Mouse (Mus musculus) lung, postnatal 0 days (tissue): ENCODE results near the gene Mymk. TPM values are rescaled to one million over a fixed set of nuclear protein-coding genes. Genes with fewer than 3 reads are reported as not detected.

ENCODE experiments used
- ATAC-seq: fragments of 200-750 bp; cut with Nextera tagmentation; 2 replicates; pipeline ENCODE4 v1.8.0; 2017; ENCODE audit warnings: moderate library complexity
- DNase-seq: peaks from one replicate; pipeline ENCODE4 v3.0.0-alpha.2; 2016; ENCODE audit warnings: low spot score
- H3K27ac ChIP-seq: fragments of 300-500 bp; sonication (generic); 2 replicates; pipeline ENCODE4 v1.5.1; 2014; ENCODE audit warnings: antibody characterized with exemption, mild to moderate bottlenecking, low read length, mixed read lengths
- H3K27me3 ChIP-seq: fragments of 300-500 bp; sonication (generic); replicated peaks from 2 replicates; pipeline ENCODE4 v1.6.1; 2014; ENCODE audit warnings: low read length, mixed read lengths; ENCODE audit not compliant: insufficient read depth
- H3K36me3 ChIP-seq: fragments of 300-500 bp; sonication (generic); 2 replicates; pipeline ENCODE4 v1.6.1; 2014; ENCODE audit warnings: low read length, mixed read lengths; ENCODE audit not compliant: insufficient read depth
- H3K4me1 ChIP-seq: fragments of 300-500 bp; sonication (generic); 2 replicates; pipeline ENCODE4 v1.6.1; 2014; ENCODE audit warnings: antibody characterized with exemption, low read depth, low read length, mixed read lengths; ENCODE audit not compliant: insufficient read depth
- H3K4me2 ChIP-seq: fragments of 300-500 bp; sonication (generic); replicated peaks from 2 replicates; pipeline ENCODE4 v1.6.1; 2014; ENCODE audit warnings: low read depth, mild to moderate bottlenecking, low read length, moderate library complexity, mixed read lengths
- H3K4me3 ChIP-seq: fragments of 300-500 bp; sonication (generic); 2 replicates; pipeline ENCODE4 v1.5.1; 2014; ENCODE audit warnings: low read depth, low read length
- H3K9ac ChIP-seq: fragments of 300-500 bp; sonication (generic); replicated peaks from 2 replicates; pipeline ENCODE4 v1.6.1; 2014; ENCODE audit warnings: low read depth, mild to moderate bottlenecking
- H3K9me3 ChIP-seq: fragments of 300-500 bp; sonication (generic); 2 replicates; pipeline ENCODE4 v1.6.1; 2016; ENCODE audit warnings: low read length, mixed read lengths
- CTCF ChIP-seq: IDR thresholded peaks from 2 replicates; pipeline ENCODE4 v1.5.1; 2016; ENCODE audit warnings: antibody characterized with exemption, mild to moderate bottlenecking
- EP300 ChIP-seq: IDR thresholded peaks from 2 replicates; pipeline ENCODE4 v1.6.1; 2016; ENCODE audit warnings: antibody characterized with exemption, mild to moderate bottlenecking, control low read depth
- WGBS: fragments of 180-500 bp; shearing (Covaris S2); extraction: QIAGEN DNeasy Blood & Tissue Kit; methylation state at CpG from one replicate; pipeline ENCODE4 v1.1.7; 2014; 5-methylcytosine and 5-hydroxymethylcytosine counted together
- polyA plus RNA-seq: library from polyadenylated mRNA; unstranded; fragments of >200 nt; fragmentation: Nextera tagmentation; extraction: Ambion mirVana; gene quantifications from 2 replicates; pipeline ENCODE4 v1.2.1, GENCODE M21; 2015

The Mymk gene
- polyA plus RNA-seq, 1 experiment from 2014 or later = 0.76 TPM

DNA sequence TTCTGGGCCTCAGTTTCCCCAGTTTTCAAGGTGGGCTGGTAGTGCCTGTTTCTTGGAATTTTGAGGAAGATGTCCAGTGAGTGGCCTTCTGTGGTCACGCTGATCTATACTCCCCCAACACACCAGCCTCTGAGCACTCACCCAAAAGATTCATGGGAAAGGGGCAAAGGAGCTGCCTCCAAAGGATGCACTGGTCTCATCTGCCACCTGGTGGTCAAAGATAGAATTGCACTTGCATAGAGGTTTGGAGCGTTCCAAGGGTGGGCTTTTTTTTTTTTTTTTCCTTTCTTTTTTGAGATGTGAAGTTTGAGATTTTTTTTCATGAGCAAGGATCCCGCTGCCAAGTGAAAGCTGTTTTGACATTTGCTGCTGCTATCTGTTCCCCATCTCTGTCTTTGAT is 33.4 kb downstream of the Mymk start:
- H3K4me1 ChIP-seq = no peaks in the 10 kb centered on the region
- H3K9me3 ChIP-seq = no peaks in the 10 kb centered on the region
- ATAC-seq (peak; percentile 20), DNase-seq (peak; percentile 76)
- 0% methylated on average over 3 of the region's 3 CpGs for WGBS
- no peak overlapping the region for H3K4me3 ChIP-seq
- no peak overlapping the region for H3K9ac ChIP-seq
- no peaks in the 10 kb centered on the region for H3K36me3 ChIP-seq
- H3K4me2 ChIP-seq = no peak overlapping the region
- no peak overlapping the region for H3K27ac ChIP-seq
- H3K27me3 ChIP-seq = no peaks in the 10 kb centered on the region
- TF ChIP-seq CTCF = peak; percentile 96
- TF ChIP-seq EP300 = no peak

DNA sequence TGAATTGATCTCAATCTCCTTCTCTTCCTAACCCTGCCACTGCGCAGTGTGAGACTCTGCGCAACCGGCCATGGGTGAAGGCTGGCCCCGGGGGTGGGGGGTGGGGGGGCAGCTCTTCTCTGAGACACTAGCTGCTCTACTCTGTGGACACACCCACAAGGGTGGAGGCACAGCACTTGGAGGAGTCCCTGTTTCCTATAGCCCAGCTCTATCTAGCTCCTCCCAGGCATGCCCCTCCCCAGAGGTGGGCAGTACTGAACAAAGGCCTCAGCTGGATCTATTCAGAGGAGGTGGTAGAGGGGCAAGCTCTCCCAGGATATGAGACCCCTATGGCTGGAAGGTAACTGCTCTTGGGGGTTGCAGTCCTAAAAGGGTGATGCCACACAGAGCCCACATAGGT is 35.0 kb downstream of the Mymk start:
- Histone ChIP-seq H3K9ac (no peak overlapping the region), H3K4me1 (no peaks in the 10 kb centered on the region), H3K9me3 (no peaks in the 10 kb centered on the region), H3K4me3 (no peak overlapping the region), H3K36me3 (no peaks in the 10 kb centered on the region), H3K27ac (no peak overlapping the region), H3K4me2 (no peak overlapping the region), H3K27me3 (no peaks in the 10 kb centered on the region)
- no peak for TF ChIP-seq EP300
- TF ChIP-seq CTCF = no peak
- ATAC-seq (no peak), DNase-seq (no peak)
- WGBS = 58% methylated on average over 4 of the region's 4 CpGs

DNA sequence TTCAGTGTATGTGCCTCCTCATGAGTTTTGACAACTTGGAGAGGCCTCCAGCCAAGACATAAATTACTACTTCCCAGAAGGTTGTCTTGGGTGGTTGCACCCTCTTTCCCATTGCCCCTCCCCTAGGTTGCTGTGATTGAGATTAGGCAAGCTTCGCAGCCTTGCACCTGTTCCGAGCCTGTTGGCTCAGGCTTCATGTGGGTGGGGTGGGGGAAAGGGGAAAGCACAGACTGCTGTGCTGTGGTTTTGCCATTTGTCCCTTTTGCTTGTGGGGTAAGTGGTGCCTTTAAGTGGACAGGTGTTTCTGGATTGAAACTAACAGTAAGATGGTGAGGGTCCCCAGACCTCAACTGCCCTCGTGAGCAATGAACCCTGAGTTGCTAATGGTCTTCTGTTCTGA is 36.0 kb downstream of the Mymk start:
- Histone ChIP-seq H3K4me2 (no peak overlapping the region), H3K4me3 (no peak overlapping the region), H3K27me3 (no peaks in the 10 kb centered on the region), H3K27ac (no peak overlapping the region), H3K36me3 (no peaks in the 10 kb centered on the region), H3K4me1 (no peaks in the 10 kb centered on the region), H3K9me3 (no peaks in the 10 kb centered on the region), H3K9ac (no peak overlapping the region)
- WGBS = 68% methylated on average over 3 of the region's 3 CpGs
- ATAC-seq (no peak), DNase-seq (no peak)
- TF ChIP-seq CTCF (no peak), EP300 (no peak)

DNA sequence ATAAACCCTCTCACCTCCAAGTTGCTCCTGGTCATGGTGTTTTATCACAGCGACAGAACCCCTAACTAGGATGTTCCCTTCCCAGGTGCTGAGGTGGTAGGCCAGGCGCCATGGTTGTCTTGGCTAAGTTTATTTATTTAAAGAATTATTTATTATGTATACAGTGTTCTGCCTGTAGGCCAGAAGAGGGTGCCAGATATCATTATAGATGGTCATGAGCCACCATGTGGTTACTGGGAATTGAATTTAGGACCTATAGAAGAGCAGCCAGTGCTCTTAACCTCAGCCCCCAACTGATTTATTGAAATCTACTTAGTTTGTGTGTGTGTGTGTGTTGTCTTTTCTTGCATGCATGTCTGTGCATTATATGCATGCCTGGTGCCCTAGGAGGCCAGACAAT is 39.6 kb downstream of the Mymk start:
- no peaks in the 10 kb centered on the region for H3K9me3 ChIP-seq
- TF ChIP-seq EP300 = no peak
- no peak; the same call in 1 of the 2 replicates for TF ChIP-seq CTCF
- DNase-seq = no peak
- H3K4me2 ChIP-seq = no peak overlapping the region
- WGBS = 44% methylated on average over 2 of the region's 2 CpGs
- H3K36me3 ChIP-seq = no peaks in the 10 kb centered on the region
- no peak overlapping the region for H3K9ac ChIP-seq
- no peak overlapping the region for H3K27ac ChIP-seq
- H3K27me3 ChIP-seq = no peaks in the 10 kb centered on the region
- H3K4me3 ChIP-seq = no peak overlapping the region
- no peak for ATAC-seq
- no peaks in the 10 kb centered on the region for H3K4me1 ChIP-seq

DNA sequence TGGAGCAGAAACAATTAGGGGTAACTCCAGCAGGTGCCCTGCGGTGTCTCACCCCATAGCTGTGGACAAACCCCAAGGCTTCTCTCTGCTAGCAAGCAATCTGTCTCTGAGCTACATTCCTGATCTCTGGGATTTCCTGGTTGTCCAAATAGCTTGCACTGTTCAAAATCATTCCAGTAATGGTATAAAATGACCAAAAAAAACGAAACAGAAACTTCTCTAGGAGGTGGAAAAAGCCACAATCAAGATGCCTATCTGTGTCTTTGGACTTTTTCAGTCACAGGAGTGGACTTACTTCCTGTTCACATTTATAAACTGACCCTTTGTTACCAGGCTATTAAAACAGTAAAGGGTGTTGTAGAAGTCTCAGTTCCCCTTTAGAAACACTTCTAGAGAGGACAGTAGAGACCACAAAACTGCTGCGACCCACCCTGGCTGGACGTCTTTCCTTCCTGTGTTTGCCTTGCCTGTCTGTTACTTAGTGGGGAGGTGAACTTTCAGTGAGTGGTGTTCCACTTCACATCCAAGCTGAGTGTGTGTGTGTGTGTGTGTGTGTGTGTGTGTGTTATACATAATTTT is 43.5 kb downstream of the Mymk start:
- peak overlapping the region; percentile 46 for H3K4me2 ChIP-seq
- DNase-seq = peak; percentile 25
- H3K27me3 ChIP-seq = no peaks in the 10 kb centered on the region
- H3K27ac ChIP-seq = no peak overlapping the region
- no peak overlapping the region for H3K9ac ChIP-seq
- no peak overlapping the region for H3K4me3 ChIP-seq
- TF ChIP-seq EP300 (no peak), CTCF (no peak)
- ATAC-seq = no peak
- H3K36me3 ChIP-seq = no peaks in the 10 kb centered on the region
- no peaks in the 10 kb centered on the region for H3K4me1 ChIP-seq
- whole genome bisulfite sequencing = 35% methylated on average over 4 of the region's 4 CpGs
- H3K9me3 ChIP-seq = no peaks in the 10 kb centered on the region

GRCm38 (mm10) chr2:27027618-27028436 is 44.2 kb downstream of the Mymk start, which contains the start of gene Slc2a6:
TSS of gene Slc2a6 (minus strand) at chr2:27027998.
- H3K27ac ChIP-seq = no peak within 1 kb of the TSS
- H3K27me3 ChIP-seq = no peaks in the 10 kb centered on the region
- WGBS = 3% methylated on average over 37 of the region's 38 CpGs
- H3K9me3 ChIP-seq = no peaks in the 10 kb centered on the region
- TF ChIP-seq CTCF = no peak
- no peak for TF ChIP-seq EP300
- no peaks in the 10 kb centered on the region for H3K36me3 ChIP-seq
- H3K4me1 ChIP-seq = no peaks in the 10 kb centered on the region
- ATAC-seq (peak; percentile 100), DNase-seq (peak; percentile 93)
- H3K4me3 ChIP-seq = no peak within 1 kb of the TSS
- H3K4me2 ChIP-seq = peak within 1 kb of the TSS; percentile 46
- no peak within 1 kb of the TSS for H3K9ac ChIP-seq
